Mouse (Mus musculus): ENCODE measurements around the gene Ip6k2. TPM values are rescaled to one million over a fixed set of nuclear protein-coding genes. Genes with fewer than 3 reads are reported as not detected.

The Ip6k2 gene
- total and polyA plus RNA-seq, 3 experiments, result 23.6 to 28.4 (median 27.2) TPM

GRCm38 (mm10) chr9:108782836-108783547 is 604 bp upstream of the Ip6k2 start:
- peaks cover 2% of the 10 kb centered on the region for H3K9me3 ChIP-seq (replicated peaks; ENCODE audit: low read length)
- in situ Hi-C loops (cut with MboI; ENCODE audit: low pct_ligation_motif_present, low pct_unique_long_range_greater_than_20kb, low sequenced_read_pairs), result no loop called here
- no peak for DNase-seq (ENCODE audit: extremely low read depth)
- H3K27me3 ChIP-seq (replicated peaks), result peaks cover 2% of the 10 kb centered on the region
- peaks cover 35% of the 10 kb centered on the region for H3K79me2 ChIP-seq (replicated peaks; ENCODE audit: control insufficient read depth, extremely low read depth, insufficient read depth, poor library complexity, severe bottlenecking)
- H3K4me3 ChIP-seq (replicated peaks in 1 of 3; ENCODE audit: low read depth in 2 of 3, low read length in 2 of 3, poor library complexity in 1 of 3), result peak overlapping the region; percentile 44 to 93 (median 47)
- peak overlapping the region; percentile 82 for H3K4me2 ChIP-seq (ENCODE audit: insufficient read depth, low read depth, poor library complexity, severe bottlenecking)
- H3K36me3 ChIP-seq (replicated peaks in 1 of 2; ENCODE audit: control insufficient read depth in 1 of 2, insufficient read depth in 1 of 2, low read length in 1 of 2), result peaks cover 0 to 13% of the 10 kb centered on the region in 2 experiments
- no peak overlapping the region for H3K9ac ChIP-seq (ENCODE audit: insufficient read depth, low read depth)
- H3K27ac ChIP-seq (ENCODE audit: insufficient read depth, low read depth), result no peak overlapping the region
- dilution Hi-C loops (cut with MboI; ENCODE audit: extremely low pct_ligation_motif_present, extremely low pct_unique_long_range_greater_than_20kb, low sequenced_read_pairs), result no loop called here
- H3K4me1 ChIP-seq (ENCODE audit: control insufficient read depth in 1 of 2, insufficient read depth in 2 of 2), result peaks cover 18 to 45% of the 10 kb centered on the region in 2 experiments
- no peak for TF ChIP-seq NRF1 (IDR thresholded peaks at IDR 0.05; ENCODE audit: low read depth, low read length)
- no peak for TF ChIP-seq USF1 (IDR thresholded peaks at IDR 0.05; ENCODE audit: low read depth, low read length)
- TF ChIP-seq RAD21 (IDR thresholded peaks at IDR 0.05; ENCODE audit: low read depth, low read length), result no peak
- no peak for TF ChIP-seq CHD2 (IDR thresholded peaks at IDR 0.05; ENCODE audit: low read length)
- TF ChIP-seq TCF12 (IDR thresholded peaks at IDR 0.05; ENCODE audit: low read depth, low read length), result no peak
- no peak for TF ChIP-seq MXI1 (IDR thresholded peaks at IDR 0.05; ENCODE audit: low read depth, low read length)
- TF ChIP-seq MAZ (IDR thresholded peaks at IDR 0.05; ENCODE audit: low read depth, low read length), result no peak
- TF ChIP-seq ZNF384 (IDR thresholded peaks at IDR 0.05; ENCODE audit: low read depth, low read length), result no peak
- no peak for TF ChIP-seq ZC3H11A (IDR thresholded peaks at IDR 0.05; ENCODE audit: low read depth, low read length)

DNA sequence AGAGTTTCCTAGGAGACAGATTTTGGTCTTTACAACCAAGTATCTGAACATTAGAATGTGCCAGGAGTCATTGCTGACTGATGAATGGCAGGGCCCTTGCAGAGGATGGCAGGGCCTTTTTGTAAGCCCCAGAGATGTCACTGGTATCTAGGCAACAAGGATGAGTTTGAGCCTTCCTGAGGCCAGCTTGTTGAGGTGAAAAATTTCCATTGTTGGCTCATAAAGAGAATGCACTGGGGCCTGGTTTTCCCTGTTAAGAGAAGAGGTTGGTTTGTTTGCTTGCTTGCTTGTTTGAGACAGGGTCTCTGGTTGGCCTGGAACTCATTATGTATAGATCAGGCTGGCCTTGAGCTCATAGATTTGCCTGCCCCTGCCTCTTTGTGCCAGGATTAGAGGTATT is 1.8 kb downstream of the Ip6k2 start:
- Histone ChIP-seq H3K9me3 (replicated peaks; ENCODE audit: low read length) (no peaks in the 10 kb centered on the region), H3K9ac (ENCODE audit: insufficient read depth, low read depth) (peak overlapping the region; percentile 51), H3K4me1 (ENCODE audit: control insufficient read depth in 1 of 2, insufficient read depth in 2 of 2) (peaks cover 31 to 69% of the 10 kb centered on the region in 2 experiments), H3K4me3 (replicated peaks in 1 of 3; ENCODE audit: low read depth in 2 of 3, low read length in 2 of 3, poor library complexity in 1 of 3) (peak overlapping the region in 1 of 3 experiments; percentile 93), H3K36me3 (replicated peaks in 1 of 2; ENCODE audit: control insufficient read depth in 1 of 2, insufficient read depth in 1 of 2, low read length in 1 of 2) (peaks cover 4 to 25% of the 10 kb centered on the region in 2 experiments), H3K79me2 (replicated peaks; ENCODE audit: control insufficient read depth, extremely low read depth, insufficient read depth, poor library complexity, severe bottlenecking) (peaks cover 57% of the 10 kb centered on the region), H3K27ac (ENCODE audit: insufficient read depth, low read depth) (no peak overlapping the region), H3K27me3 (replicated peaks) (peaks cover 2% of the 10 kb centered on the region), H3K4me2 (ENCODE audit: insufficient read depth, low read depth, poor library complexity, severe bottlenecking) (peak overlapping the region; percentile 91)
- dilution Hi-C loops (cut with MboI; ENCODE audit: extremely low pct_ligation_motif_present, extremely low pct_unique_long_range_greater_than_20kb, low sequenced_read_pairs), result no loop called here
- in situ Hi-C loops (cut with MboI; ENCODE audit: low pct_ligation_motif_present, low pct_unique_long_range_greater_than_20kb, low sequenced_read_pairs), result no loop called here
- peak; percentile 62 for DNase-seq (ENCODE audit: extremely low read depth)
- no peak for TF ChIP-seq JUND (conservative IDR thresholded peaks at IDR 0.05; ENCODE audit: low read depth, low read length)
- no peak for TF ChIP-seq NRF1 (IDR thresholded peaks at IDR 0.05; ENCODE audit: low read depth, low read length)
- peak; percentile 57; the same call in 1 of the 2 replicates for TF ChIP-seq MEF2A (IDR thresholded peaks at IDR 0.05; ENCODE audit: borderline replicate concordance, low read depth, low read length)
- TF ChIP-seq CHD1 (IDR thresholded peaks at IDR 0.05; ENCODE audit: low read depth, low read length), result no peak; the same call in 1 of the 2 replicates
- TF ChIP-seq USF2 (conservative IDR thresholded peaks at IDR 0.05; ENCODE audit: low read depth, low read length), result no peak
- TF ChIP-seq EP300 (IDR thresholded peaks at IDR 0.05; ENCODE audit: low read length), result peak; percentile 71
- TF ChIP-seq IRF4 (IDR thresholded peaks at IDR 0.05; ENCODE audit: low read depth, low read length), result peak; percentile 90
- no peak for TF ChIP-seq ELF1 (IDR thresholded peaks at IDR 0.05; ENCODE audit: low read depth, low read length)
- no peak for TF ChIP-seq MAX (IDR thresholded peaks at IDR 0.05; ENCODE audit: low read length)
- no peak for TF ChIP-seq POLR2A (IDR thresholded peaks at IDR 0.05; ENCODE audit: low read depth, low read length)
- TF ChIP-seq RCOR1 (conservative IDR thresholded peaks at IDR 0.05; ENCODE audit: low read depth, low read length), result no peak
- TF ChIP-seq BHLHE40 (IDR thresholded peaks at IDR 0.05; ENCODE audit: low read depth, low read length), result peak; percentile 42
- no peak for TF ChIP-seq PAX5 (IDR thresholded peaks at IDR 0.05; ENCODE audit: low read length)
- no peak for TF ChIP-seq CTCF (conservative IDR thresholded peaks at IDR 0.05 in 1 of 2, IDR thresholded peaks at IDR 0.05 in 1 of 2; ENCODE audit: low read depth in 2 of 2, low read length in 2 of 2)
- TF ChIP-seq HCFC1 (IDR thresholded peaks at IDR 0.05; ENCODE audit: low read depth, low read length), result no peak
- TF ChIP-seq GABPA (IDR thresholded peaks at IDR 0.05; ENCODE audit: insufficient replicate concordance, low read depth, low read length), result no peak
- TF ChIP-seq TCF12 (IDR thresholded peaks at IDR 0.05; ENCODE audit: low read depth, low read length), result 0 out of 2 replicates have a peak, but pooled peaks have one; percentile 16
- no peak for TF ChIP-seq ZNF384 (IDR thresholded peaks at IDR 0.05; ENCODE audit: low read depth, low read length)
- no peak for TF ChIP-seq POLR2AphosphoS2 (IDR thresholded peaks at IDR 0.05; ENCODE audit: low read depth, low read length)
- no peak for TF ChIP-seq USF1 (IDR thresholded peaks at IDR 0.05; ENCODE audit: low read depth, low read length)
- TF ChIP-seq SMC3 (IDR thresholded peaks at IDR 0.05; ENCODE audit: low read depth, low read length), result no peak
- TF ChIP-seq MXI1 (IDR thresholded peaks at IDR 0.05; ENCODE audit: low read depth, low read length), result 0 out of 2 replicates have a peak, but pooled peaks have one; percentile 26
- TF ChIP-seq ZKSCAN1 (IDR thresholded peaks at IDR 0.05; ENCODE audit: borderline replicate concordance, low read depth, low read length), result no peak
- TF ChIP-seq NELFE (IDR thresholded peaks at IDR 0.05; ENCODE audit: low read depth, low read length), result no peak
- TF ChIP-seq ETS1 (conservative IDR thresholded peaks at IDR 0.05; ENCODE audit: low read depth, low read length), result peak; percentile 61; the same call in 1 of the 2 replicates
- TF ChIP-seq MAZ (IDR thresholded peaks at IDR 0.05; ENCODE audit: low read depth, low read length), result 0 out of 2 replicates have a peak, but pooled peaks have one; percentile 16
- peak; percentile 39; the same call in 1 of the 2 replicates for TF ChIP-seq SIN3A (IDR thresholded peaks at IDR 0.05; ENCODE audit: low read length)
- TF ChIP-seq MYC (IDR thresholded peaks at IDR 0.05; ENCODE audit: low read depth, low read length), result no peak
